Mouse (Mus musculus) cerebellum, postnatal 25 days (tissue): Measurements from ENCODE around the gene E030018B13Rik.

Experiments
- DNase-seq, 2 experiments: peaks; one replicate each; pipeline ENCODE4 v3.0.0; 2021; ENCODE audit warnings: mixed read lengths in 2 of 2

The E030018B13Rik gene

GRCm38 (mm10) chr7:63965635-63966418 is 49.2 kb downstream of the E030018B13Rik start:
- no peak for DNase-seq

GRCm38 (mm10) chr7:63969941-63970340 is 53.3 kb downstream of the E030018B13Rik start:
- no peak for DNase-seq
